Mouse (Mus musculus): ENCODE measurements around the gene Gm9803.

DNA sequence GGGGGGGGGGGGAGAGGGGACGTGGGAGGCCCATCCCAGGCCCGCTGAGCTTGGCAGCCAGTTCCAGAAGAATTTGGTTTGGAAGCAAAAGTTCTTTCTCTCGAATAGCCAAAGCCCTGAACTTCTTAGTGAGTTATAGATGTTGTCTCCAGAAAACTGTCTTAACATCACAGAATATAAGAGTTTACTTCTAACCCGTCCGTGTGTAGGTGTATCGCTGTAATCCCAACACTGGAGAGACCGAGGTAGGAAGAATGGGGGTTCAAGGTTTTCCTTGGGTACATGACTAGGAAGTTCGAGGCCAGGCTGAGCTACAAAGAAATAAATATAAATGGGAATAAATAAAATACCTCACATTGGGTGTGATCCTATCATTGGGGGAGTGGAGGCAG is 17.3 kb downstream of the Gm9803 start:
- no peak for TF ChIP-seq POLR2A (IDR thresholded peaks at IDR 0.05; ENCODE audit: control insufficient read depth, low read depth, low read length)
- TF ChIP-seq CTCF (IDR thresholded peaks at IDR 0.05; ENCODE audit: control insufficient read depth, insufficient read depth, insufficient replicate concordance, low read depth, low read length): no peak

All from testis, adult 2 months (tissue).